Mouse (Mus musculus): ENCODE measurements around the gene Mipol1. TPM values are rescaled to one million over a fixed set of nuclear protein-coding genes. Genes with fewer than 3 reads are reported as not detected.

The Mipol1 gene
- total and polyA plus RNA-seq, 2 experiments, result 0.77 to 6.7 TPM

DNA sequence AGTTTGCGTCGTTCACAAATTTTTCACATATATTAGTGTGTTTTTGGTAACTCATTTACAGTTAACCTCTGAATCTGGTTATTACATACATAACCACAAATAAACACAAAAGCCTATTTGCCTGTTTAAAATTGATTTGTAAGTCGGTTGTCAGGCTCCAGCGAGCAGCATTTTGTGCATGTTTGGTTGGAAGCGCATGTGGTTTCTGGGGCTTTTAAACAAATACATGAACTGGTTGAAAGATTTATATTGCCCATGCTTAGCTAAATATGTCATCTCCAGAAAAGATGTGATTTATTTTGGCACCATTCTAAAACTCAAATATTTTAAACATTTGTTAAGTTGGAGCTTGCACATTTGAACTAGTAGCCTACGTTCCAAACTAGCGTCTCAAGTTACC lies 270.0 kb downstream of the Mipol1 start:
- no peak overlapping the region for H3K27ac ChIP-seq (replicated peaks; ENCODE audit: insufficient read depth, low read depth, low read length)
- H3K27me3 ChIP-seq (ENCODE audit: control insufficient read depth, insufficient read depth, low read length), result no peaks in the 10 kb centered on the region
- H3K79me2 ChIP-seq (ENCODE audit: control insufficient read depth, insufficient read depth, low read length), result no peaks in the 10 kb centered on the region
- H3K36me3 ChIP-seq (ENCODE audit: control insufficient read depth, insufficient read depth, low read length), result no peaks in the 10 kb centered on the region
- H3K4me1 ChIP-seq (ENCODE audit: control insufficient read depth, insufficient read depth, low read length), result peaks cover 4% of the 10 kb centered on the region
- 93% methylated on average over 7 of the region's 7 CpGs for WGBS
- no peak overlapping the region for H3K9ac ChIP-seq (ENCODE audit: low read depth, low read length)
- DNase-seq (ENCODE audit: extremely low read depth, low read depth, low spot score), result no peak
- TF ChIP-seq POLR2A (IDR thresholded peaks at IDR 0.05; ENCODE audit: extremely low read depth, insufficient read depth, low read length), result no peak
- no peak for TF ChIP-seq CTCF (IDR thresholded peaks at IDR 0.05; ENCODE audit: low read depth, low read length)
- no peak overlapping the region for H3K4me3 ChIP-seq (ENCODE audit: insufficient read depth, low read depth, low read length)

DNA sequence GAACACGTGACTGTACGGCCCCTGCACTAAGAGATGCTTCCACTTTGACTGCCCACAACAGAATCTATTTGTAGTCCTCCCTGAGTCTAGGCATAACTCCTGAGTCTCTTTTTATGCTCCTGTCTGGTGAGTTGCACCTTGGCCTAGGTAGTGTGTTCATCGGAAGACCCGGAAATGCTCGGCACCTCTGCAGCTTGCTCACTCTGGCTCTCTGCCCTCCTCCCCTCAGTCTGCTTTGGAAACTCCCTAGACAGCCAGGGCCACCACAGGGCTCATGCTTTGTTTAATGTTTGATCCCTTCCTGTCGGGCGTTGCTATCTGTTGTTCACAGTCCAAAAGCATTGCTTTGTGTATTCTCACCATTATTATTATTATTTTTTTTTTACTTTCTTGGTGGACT lies 275.1 kb downstream of the Mipol1 start:
- no peaks in the 10 kb centered on the region for H3K79me2 ChIP-seq (ENCODE audit: control insufficient read depth, insufficient read depth, low read length)
- no peaks in the 10 kb centered on the region for H3K36me3 ChIP-seq (ENCODE audit: control insufficient read depth, insufficient read depth, low read length)
- no peak overlapping the region for H3K9ac ChIP-seq (ENCODE audit: low read depth, low read length)
- no peak overlapping the region for H3K4me3 ChIP-seq (ENCODE audit: insufficient read depth, low read depth, low read length)
- no peaks in the 10 kb centered on the region for H3K27me3 ChIP-seq (ENCODE audit: control insufficient read depth, insufficient read depth, low read length)
- TF ChIP-seq POLR2A (IDR thresholded peaks at IDR 0.05; ENCODE audit: extremely low read depth, insufficient read depth, low read length) (no peak), CTCF (IDR thresholded peaks at IDR 0.05; ENCODE audit: low read depth, low read length) (no peak)
- no peak overlapping the region for H3K27ac ChIP-seq (replicated peaks; ENCODE audit: insufficient read depth, low read depth, low read length)
- no peak for DNase-seq (ENCODE audit: extremely low read depth, low read depth, low spot score)
- WGBS, result 28% methylated on average over 7 of the region's 7 CpGs
- H3K4me1 ChIP-seq (ENCODE audit: control insufficient read depth, insufficient read depth, low read length), result no peaks in the 10 kb centered on the region

DNA sequence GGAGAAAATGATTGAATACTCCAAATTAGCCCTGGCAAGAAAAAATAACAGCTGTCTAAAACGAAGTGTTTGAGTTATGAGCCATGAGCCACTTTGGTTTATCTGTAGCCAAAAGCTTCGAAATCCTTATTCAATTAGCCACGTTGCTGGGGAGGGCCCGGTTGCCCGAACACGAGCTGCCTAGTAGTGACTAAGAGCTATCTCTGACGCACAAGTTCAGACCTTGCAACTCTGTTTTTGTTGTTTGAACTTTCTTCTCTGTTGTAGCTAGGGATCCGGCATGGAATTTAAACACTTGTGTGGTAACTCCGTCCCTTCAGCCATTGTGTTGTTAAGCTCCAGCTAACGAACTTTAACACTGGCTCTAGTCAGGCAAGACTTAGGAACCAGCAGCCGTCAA lies 278.7 kb downstream of the Mipol1 start:
- WGBS, result 54% methylated on average over 11 of the region's 11 CpGs
- Histone ChIP-seq H3K4me3 (ENCODE audit: insufficient read depth, low read depth, low read length) (no peak overlapping the region), H3K36me3 (ENCODE audit: control insufficient read depth, insufficient read depth, low read length) (no peaks in the 10 kb centered on the region), H3K79me2 (ENCODE audit: control insufficient read depth, insufficient read depth, low read length) (no peaks in the 10 kb centered on the region), H3K9ac (ENCODE audit: low read depth, low read length) (no peak overlapping the region), H3K27ac (replicated peaks; ENCODE audit: insufficient read depth, low read depth, low read length) (no peak overlapping the region), H3K4me1 (ENCODE audit: control insufficient read depth, insufficient read depth, low read length) (no peaks in the 10 kb centered on the region), H3K27me3 (ENCODE audit: control insufficient read depth, insufficient read depth, low read length) (no peaks in the 10 kb centered on the region)
- no peak for TF ChIP-seq POLR2A (IDR thresholded peaks at IDR 0.05; ENCODE audit: extremely low read depth, insufficient read depth, low read length)
- no peak for TF ChIP-seq CTCF (IDR thresholded peaks at IDR 0.05; ENCODE audit: low read depth, low read length)
- peak; percentile 37 for DNase-seq (ENCODE audit: extremely low read depth, low read depth, low spot score)

DNA sequence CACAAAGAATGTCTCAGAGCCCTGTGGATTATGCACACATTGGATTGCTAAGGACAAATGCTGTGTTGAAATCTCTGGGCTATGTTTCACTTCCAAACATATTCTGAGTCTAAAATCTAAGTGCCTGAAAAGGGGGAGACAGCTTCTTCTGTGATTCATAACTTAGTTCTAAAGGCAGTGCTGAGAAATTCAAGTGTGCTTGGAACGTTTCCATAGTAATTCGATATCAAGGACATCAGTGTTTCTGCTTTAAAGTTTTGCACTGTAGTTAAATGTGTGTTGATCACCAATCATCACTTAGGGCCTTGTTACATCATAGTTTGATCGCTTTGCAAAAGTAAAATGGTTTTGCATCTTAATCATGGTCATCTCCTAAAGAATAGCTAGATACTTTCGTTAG lies 279.5 kb downstream of the Mipol1 start:
- Histone ChIP-seq H3K27ac (replicated peaks; ENCODE audit: insufficient read depth, low read depth, low read length) (no peak overlapping the region), H3K79me2 (ENCODE audit: control insufficient read depth, insufficient read depth, low read length) (no peaks in the 10 kb centered on the region), H3K4me3 (ENCODE audit: insufficient read depth, low read depth, low read length) (no peak overlapping the region), H3K9ac (ENCODE audit: low read depth, low read length) (no peak overlapping the region), H3K4me1 (ENCODE audit: control insufficient read depth, insufficient read depth, low read length) (no peaks in the 10 kb centered on the region), H3K36me3 (ENCODE audit: control insufficient read depth, insufficient read depth, low read length) (no peaks in the 10 kb centered on the region), H3K27me3 (ENCODE audit: control insufficient read depth, insufficient read depth, low read length) (no peaks in the 10 kb centered on the region)
- DNase-seq (ENCODE audit: extremely low read depth, low read depth, low spot score), result peak; percentile 16
- 78% methylated on average over 4 of the region's 4 CpGs for WGBS
- no peak for TF ChIP-seq POLR2A (IDR thresholded peaks at IDR 0.05; ENCODE audit: extremely low read depth, insufficient read depth, low read length)
- TF ChIP-seq CTCF (IDR thresholded peaks at IDR 0.05; ENCODE audit: low read depth, low read length), result no peak

DNA sequence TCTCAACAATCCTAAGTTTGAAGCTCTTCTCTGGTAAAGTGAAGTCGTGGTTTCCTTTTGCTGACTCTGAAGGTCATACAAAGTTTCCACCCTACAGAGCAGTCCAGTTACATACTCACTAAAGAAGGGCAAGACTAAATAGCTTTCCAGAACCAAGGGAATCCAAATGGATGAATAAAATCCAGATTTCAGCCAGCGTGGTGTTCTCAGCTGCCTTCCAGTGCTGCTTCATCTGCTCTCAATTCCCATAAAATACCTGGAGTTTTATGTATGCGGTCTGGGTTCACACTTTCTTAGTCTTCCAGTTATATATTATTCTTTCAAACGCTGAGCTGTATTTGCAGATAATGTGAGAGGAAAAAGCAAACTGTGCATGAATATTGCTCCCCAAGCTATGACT lies 280.9 kb downstream of the Mipol1 start:
- Histone ChIP-seq H3K27ac (replicated peaks; ENCODE audit: insufficient read depth, low read depth, low read length) (no peak overlapping the region), H3K36me3 (ENCODE audit: control insufficient read depth, insufficient read depth, low read length) (no peaks in the 10 kb centered on the region), H3K4me3 (ENCODE audit: insufficient read depth, low read depth, low read length) (no peak overlapping the region), H3K27me3 (ENCODE audit: control insufficient read depth, insufficient read depth, low read length) (no peaks in the 10 kb centered on the region), H3K9ac (ENCODE audit: low read depth, low read length) (no peak overlapping the region), H3K79me2 (ENCODE audit: control insufficient read depth, insufficient read depth, low read length) (no peaks in the 10 kb centered on the region), H3K4me1 (ENCODE audit: control insufficient read depth, insufficient read depth, low read length) (no peaks in the 10 kb centered on the region)
- no peak for DNase-seq (ENCODE audit: extremely low read depth, low read depth, low spot score)
- TF ChIP-seq CTCF (IDR thresholded peaks at IDR 0.05; ENCODE audit: low read depth, low read length) (no peak), POLR2A (IDR thresholded peaks at IDR 0.05; ENCODE audit: extremely low read depth, insufficient read depth, low read length) (no peak)
- 87% methylated on average over 4 of the region's 4 CpGs for WGBS

DNA sequence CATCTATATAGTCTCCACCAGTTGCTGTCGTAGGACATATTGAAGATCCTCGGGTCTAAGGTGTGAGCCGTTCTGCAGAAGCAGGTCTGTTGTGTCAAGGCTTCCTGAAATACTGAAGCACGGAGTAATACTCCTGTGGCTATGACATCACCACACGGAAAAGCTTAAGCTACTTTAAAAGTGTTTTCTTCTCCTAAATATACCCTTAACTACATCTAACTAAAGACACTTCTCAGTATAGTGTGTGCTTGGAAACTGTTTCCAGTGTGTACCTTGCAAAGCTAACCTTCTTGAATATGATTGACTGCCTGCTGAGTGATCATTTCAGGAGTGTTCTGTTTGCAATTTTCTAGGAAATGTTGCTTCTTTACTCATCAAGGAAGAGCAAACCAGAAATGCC lies 281.3 kb downstream of the Mipol1 start:
- Histone ChIP-seq H3K4me1 (ENCODE audit: control insufficient read depth, insufficient read depth, low read length) (no peaks in the 10 kb centered on the region), H3K27ac (replicated peaks; ENCODE audit: insufficient read depth, low read depth, low read length) (no peak overlapping the region), H3K36me3 (ENCODE audit: control insufficient read depth, insufficient read depth, low read length) (no peaks in the 10 kb centered on the region), H3K4me3 (ENCODE audit: insufficient read depth, low read depth, low read length) (no peak overlapping the region), H3K9ac (ENCODE audit: low read depth, low read length) (no peak overlapping the region), H3K27me3 (ENCODE audit: control insufficient read depth, insufficient read depth, low read length) (no peaks in the 10 kb centered on the region), H3K79me2 (ENCODE audit: control insufficient read depth, insufficient read depth, low read length) (no peaks in the 10 kb centered on the region)
- WGBS, result 92% methylated on average over 5 of the region's 5 CpGs
- DNase-seq (ENCODE audit: extremely low read depth, low read depth, low spot score), result no peak
- TF ChIP-seq POLR2A (IDR thresholded peaks at IDR 0.05; ENCODE audit: extremely low read depth, insufficient read depth, low read length) (no peak), CTCF (IDR thresholded peaks at IDR 0.05; ENCODE audit: low read depth, low read length) (no peak)
